Mouse (Mus musculus): ENCODE measurements around the gene Gper1. TPM values are rescaled to one million over a fixed set of nuclear protein-coding genes. Genes with fewer than 3 reads are reported as not detected.
A peak's percentile ranks its signal among the peaks of the same experiment; 100 is the strongest.

Gene Gper1
- polyA plus RNA-seq, 1 experiment from 2014 or later = 0.77 TPM

- 0 out of 2 replicates have a peak overlapping the region, but pooled peaks have one; percentile 38 for H3K27ac ChIP-seq (replicated peaks)
- WGBS = 90% methylated on average over 14 of the region's 14 CpGs
- H3K27me3 ChIP-seq (ENCODE audit: low read depth, poor library complexity, severe bottlenecking) = no peaks in the 10 kb centered on the region
- H3K9me3 ChIP-seq (replicated peaks) = no peaks in the 10 kb centered on the region
- peaks cover 27% of the 10 kb centered on the region for H3K4me1 ChIP-seq
- DNase-seq (ENCODE audit: low spot score) = no peak
- no peak overlapping the region for H3K4me3 ChIP-seq
- no peaks in the 10 kb centered on the region for H3K36me3 ChIP-seq
Measured at GRCm38 (mm10) chr5:139407121-139407885, 15.6 kb upstream of the Gper1 start.

- H3K36me3 ChIP-seq = no peaks in the 10 kb centered on the region
- no peak for DNase-seq (ENCODE audit: low spot score)
- H3K27ac ChIP-seq (replicated peaks) = no peak overlapping the region; the same call in 1 of the 2 replicates
- no peak overlapping the region for H3K4me3 ChIP-seq
- H3K4me1 ChIP-seq = peaks cover 27% of the 10 kb centered on the region
- WGBS = 85% methylated on average over 7 of the region's 7 CpGs
- no peaks in the 10 kb centered on the region for H3K9me3 ChIP-seq (replicated peaks)
- H3K27me3 ChIP-seq (ENCODE audit: low read depth, poor library complexity, severe bottlenecking) = no peaks in the 10 kb centered on the region
Measured at GRCm38 (mm10) chr5:139408511-139408910, 14.4 kb upstream of the Gper1 start.

GRCm38 (mm10) chr5:139409412-139409811 is 13.5 kb upstream of the Gper1 start:
- no peak overlapping the region for H3K4me3 ChIP-seq
- no peaks in the 10 kb centered on the region for H3K27me3 ChIP-seq (ENCODE audit: low read depth, poor library complexity, severe bottlenecking)
- no peak for DNase-seq (ENCODE audit: low spot score)
- H3K9me3 ChIP-seq (replicated peaks) = no peaks in the 10 kb centered on the region
- H3K4me1 ChIP-seq = peaks cover 27% of the 10 kb centered on the region
- peaks cover 2% of the 10 kb centered on the region for H3K36me3 ChIP-seq
- 90% methylated on average over 12 of the region's 12 CpGs for WGBS
- H3K27ac ChIP-seq (replicated peaks) = 0 out of 2 replicates have a peak overlapping the region, but pooled peaks have one; percentile 4

- Histone ChIP-seq H3K4me1 (peaks cover 21% of the 10 kb centered on the region), H3K36me3 (peaks cover 8% of the 10 kb centered on the region), H3K4me3 (no peak overlapping the region), H3K9me3 (replicated peaks) (no peaks in the 10 kb centered on the region), H3K27me3 (ENCODE audit: low read depth, poor library complexity, severe bottlenecking) (no peaks in the 10 kb centered on the region), H3K27ac (replicated peaks) (no peak overlapping the region)
- no peak for DNase-seq (ENCODE audit: low spot score)
- 91% methylated on average over 4 of the region's 4 CpGs for WGBS
Measured at GRCm38 (mm10) chr5:139410056-139410455, 12.9 kb upstream of the Gper1 start.

GRCm38 (mm10) chr5:139411117-139411516 is 11.8 kb upstream of the Gper1 start:
- Histone ChIP-seq H3K4me1 (peaks cover 10% of the 10 kb centered on the region; the same call in 1 of the 2 replicates), H3K4me3 (no peak overlapping the region), H3K9me3 (replicated peaks) (no peaks in the 10 kb centered on the region), H3K27me3 (ENCODE audit: low read depth, poor library complexity, severe bottlenecking) (no peaks in the 10 kb centered on the region), H3K27ac (replicated peaks) (peak overlapping the region; percentile 42; the same call in 1 of the 2 replicates), H3K36me3 (peaks cover 9% of the 10 kb centered on the region)
- 91% methylated on average over 6 of the region's 6 CpGs for WGBS
- DNase-seq (ENCODE audit: low spot score) = no peak

- no peak for DNase-seq (ENCODE audit: low spot score)
- H3K9me3 ChIP-seq (replicated peaks) = no peaks in the 10 kb centered on the region
- H3K27ac ChIP-seq (replicated peaks) = no peak overlapping the region
- WGBS = 88% methylated on average over 15 of the region's 15 CpGs
- no peaks in the 10 kb centered on the region for H3K27me3 ChIP-seq (ENCODE audit: low read depth, poor library complexity, severe bottlenecking)
- H3K4me3 ChIP-seq = no peak overlapping the region
- H3K36me3 ChIP-seq = peaks cover 9% of the 10 kb centered on the region
- H3K4me1 ChIP-seq = peaks cover 9% of the 10 kb centered on the region; the same call in 1 of the 2 replicates
Measured at GRCm38 (mm10) chr5:139411665-139412314, 11.2 kb upstream of the Gper1 start.

GRCm38 (mm10) chr5:139413545-139413944 is 9.4 kb upstream of the Gper1 start:
- H3K4me3 ChIP-seq = no peak overlapping the region
- H3K27ac ChIP-seq (replicated peaks) = no peak overlapping the region
- no peaks in the 10 kb centered on the region for H3K27me3 ChIP-seq (ENCODE audit: low read depth, poor library complexity, severe bottlenecking)
- WGBS = 89% methylated on average over 4 of the region's 4 CpGs
- H3K9me3 ChIP-seq (replicated peaks) = peaks cover 5% of the 10 kb centered on the region; the same call in 1 of the 2 replicates
- H3K4me1 ChIP-seq = peaks cover 6% of the 10 kb centered on the region
- peaks cover 17% of the 10 kb centered on the region for H3K36me3 ChIP-seq
- no peak for DNase-seq (ENCODE audit: low spot score)

- no peak overlapping the region for H3K27ac ChIP-seq (replicated peaks)
Measured at GRCm38 (mm10) chr5:139415001-139415400, 8.0 kb upstream of the Gper1 start.

GRCm38 (mm10) chr5:139416942-139417341 is 6.0 kb upstream of the Gper1 start:
- Histone ChIP-seq H3K36me3 (peaks cover 17% of the 10 kb centered on the region), H3K4me1 (peaks cover 18% of the 10 kb centered on the region), H3K27me3 (ENCODE audit: low read depth, poor library complexity, severe bottlenecking) (no peaks in the 10 kb centered on the region), H3K4me3 (no peak overlapping the region), H3K27ac (replicated peaks) (no peak overlapping the region), H3K9me3 (replicated peaks) (peaks cover 5% of the 10 kb centered on the region; the same call in 1 of the 2 replicates)
- WGBS = 92% methylated on average over 4 of the region's 4 CpGs
- no peak for DNase-seq (ENCODE audit: low spot score)

More at GRCm38 (mm10) chr5:139415001-139415400, 8.0 kb upstream of the Gper1 start:
- DNase-seq (ENCODE audit: low spot score) = no peak
- Histone ChIP-seq H3K27me3 (ENCODE audit: low read depth, poor library complexity, severe bottlenecking) (no peaks in the 10 kb centered on the region), H3K4me3 (no peak overlapping the region), H3K4me1 (peaks cover 18% of the 10 kb centered on the region), H3K36me3 (peaks cover 17% of the 10 kb centered on the region), H3K9me3 (replicated peaks) (peaks cover 5% of the 10 kb centered on the region; the same call in 1 of the 2 replicates)
- 89% methylated on average over 5 of the region's 5 CpGs for WGBS

GRCm38 (mm10) chr5:139417480-139417879 is 5.5 kb upstream of the Gper1 start:
- Histone ChIP-seq H3K4me3 (no peak overlapping the region), H3K4me1 (peaks cover 18% of the 10 kb centered on the region), H3K27ac (replicated peaks) (no peak overlapping the region), H3K36me3 (peaks cover 17% of the 10 kb centered on the region), H3K27me3 (ENCODE audit: low read depth, poor library complexity, severe bottlenecking) (no peaks in the 10 kb centered on the region), H3K9me3 (replicated peaks) (peaks cover 5% of the 10 kb centered on the region; the same call in 1 of the 2 replicates)
- no peak for DNase-seq (ENCODE audit: low spot score)
- 87% methylated on average over 3 of the region's 3 CpGs for WGBS

GRCm38 (mm10) chr5:139418110-139418509 is 4.8 kb upstream of the Gper1 start:
- no peak overlapping the region; the same call in 1 of the 2 replicates for H3K4me3 ChIP-seq
- no peak for DNase-seq (ENCODE audit: low spot score)
- 73% methylated on average over 2 of the region's 2 CpGs for WGBS
- peaks cover 5% of the 10 kb centered on the region; the same call in 1 of the 2 replicates for H3K9me3 ChIP-seq (replicated peaks)
- peak overlapping the region; percentile 65 for H3K27ac ChIP-seq (replicated peaks)
- H3K36me3 ChIP-seq = peaks cover 17% of the 10 kb centered on the region
- peaks cover 20% of the 10 kb centered on the region for H3K4me1 ChIP-seq
- no peaks in the 10 kb centered on the region for H3K27me3 ChIP-seq (ENCODE audit: low read depth, poor library complexity, severe bottlenecking)

GRCm38 (mm10) chr5:139418633-139419032 is 4.3 kb upstream of the Gper1 start:
- Histone ChIP-seq H3K27me3 (ENCODE audit: low read depth, poor library complexity, severe bottlenecking) (no peaks in the 10 kb centered on the region), H3K9me3 (replicated peaks) (peaks cover 5% of the 10 kb centered on the region; the same call in 1 of the 2 replicates), H3K4me3 (no peak overlapping the region; the same call in 1 of the 2 replicates), H3K27ac (replicated peaks) (peak overlapping the region; percentile 65), H3K36me3 (peaks cover 17% of the 10 kb centered on the region), H3K4me1 (peaks cover 26% of the 10 kb centered on the region)
- DNase-seq (ENCODE audit: low spot score) = no peak
- WGBS = 35% methylated on average over 3 of the region's 3 CpGs

Data from midbrain, embryonic 10.5 days (tissue).